Mouse (Mus musculus) kidney, embryonic 16.5 days (tissue): ENCODE results near the gene Nup62. TPM values are rescaled to one million over a fixed set of nuclear protein-coding genes. Genes with fewer than 3 reads are reported as not detected.

Experiments used
- ATAC-seq: fragments of 200-750 bp; cut with Nextera tagmentation; 2 replicates; pipeline ENCODE4 v1.8.0; 2017; ENCODE audit warnings: moderate TSS enrichment; ENCODE audit not compliant: low FRiP score, low TSS enrichment
- H3K27ac ChIP-seq: fragments of 300-500 bp; sonication (generic); 2 replicates; pipeline ENCODE4 v1.5.1; 2014; ENCODE audit warnings: low read length
- H3K27me3 ChIP-seq: fragments of 300-500 bp; sonication (generic); 2 replicates; pipeline ENCODE4 v1.6.1; 2014; ENCODE audit warnings: low read length, control low read depth, mixed read lengths; ENCODE audit not compliant: insufficient read depth
- H3K36me3 ChIP-seq: fragments of 300-500 bp; sonication (generic); 2 replicates; pipeline ENCODE4 v1.6.1; 2014; ENCODE audit warnings: low read length, control low read depth, mixed read lengths; ENCODE audit not compliant: insufficient read depth
- H3K4me1 ChIP-seq: fragments of 300-500 bp; sonication (generic); 2 replicates; pipeline ENCODE4 v1.6.1; 2014; ENCODE audit warnings: low read length, control low read depth, mixed read lengths; ENCODE audit not compliant: insufficient read depth
- H3K4me2 ChIP-seq: fragments of 300-500 bp; sonication (generic); replicated peaks from 2 replicates; pipeline ENCODE4 v1.6.1; 2014; ENCODE audit warnings: low read depth, low read length
- H3K4me3 ChIP-seq: fragments of 300-500 bp; sonication (generic); 2 replicates; pipeline ENCODE4 v1.5.1; 2014; ENCODE audit warnings: mild to moderate bottlenecking, low read length
- H3K9ac ChIP-seq: fragments of 300-500 bp; sonication (generic); replicated peaks from 2 replicates; pipeline ENCODE4 v1.6.1; 2014; ENCODE audit warnings: low read length
- H3K9me3 ChIP-seq: fragments of 300-500 bp; sonication (generic); 2 replicates; pipeline ENCODE4 v1.6.1; 2016; ENCODE audit warnings: low read length, control low read depth
- WGBS: fragments of 180-500 bp; shearing (Covaris S2); extraction: QIAGEN DNeasy Blood & Tissue Kit; methylation state at CpG from one replicate; pipeline ENCODE4 v1.1.7; 2014; 5-methylcytosine and 5-hydroxymethylcytosine counted together
- polyA plus RNA-seq: library from polyadenylated mRNA; unstranded; fragments of >200 nt; fragmentation: Nextera tagmentation; extraction: Ambion mirVana; gene quantifications from 2 replicates; pipeline ENCODE4 v1.2.1, GENCODE M21; 2015

Gene Nup62
- polyA plus RNA-seq, 1 experiment from 2014 or later: 99.9 TPM

- Histone ChIP-seq H3K27ac (no peak overlapping the region), H3K4me1 (peaks cover 58% of the 10 kb centered on the region), H3K27me3 (no peaks in the 10 kb centered on the region), H3K36me3 (peaks cover 17% of the 10 kb centered on the region), H3K4me2 (no peak overlapping the region), H3K9me3 (no peaks in the 10 kb centered on the region), H3K4me3 (no peak overlapping the region), H3K9ac (peak overlapping the region; percentile 20; the same call in 1 of the 2 replicates)
- 90% methylated on average over 12 of the region's 12 CpGs for WGBS
- no peak for ATAC-seq
Measured at GRCm38 (mm10) chr7:44851625-44852234, 35.8 kb downstream of the Nup62 start.

DNA sequence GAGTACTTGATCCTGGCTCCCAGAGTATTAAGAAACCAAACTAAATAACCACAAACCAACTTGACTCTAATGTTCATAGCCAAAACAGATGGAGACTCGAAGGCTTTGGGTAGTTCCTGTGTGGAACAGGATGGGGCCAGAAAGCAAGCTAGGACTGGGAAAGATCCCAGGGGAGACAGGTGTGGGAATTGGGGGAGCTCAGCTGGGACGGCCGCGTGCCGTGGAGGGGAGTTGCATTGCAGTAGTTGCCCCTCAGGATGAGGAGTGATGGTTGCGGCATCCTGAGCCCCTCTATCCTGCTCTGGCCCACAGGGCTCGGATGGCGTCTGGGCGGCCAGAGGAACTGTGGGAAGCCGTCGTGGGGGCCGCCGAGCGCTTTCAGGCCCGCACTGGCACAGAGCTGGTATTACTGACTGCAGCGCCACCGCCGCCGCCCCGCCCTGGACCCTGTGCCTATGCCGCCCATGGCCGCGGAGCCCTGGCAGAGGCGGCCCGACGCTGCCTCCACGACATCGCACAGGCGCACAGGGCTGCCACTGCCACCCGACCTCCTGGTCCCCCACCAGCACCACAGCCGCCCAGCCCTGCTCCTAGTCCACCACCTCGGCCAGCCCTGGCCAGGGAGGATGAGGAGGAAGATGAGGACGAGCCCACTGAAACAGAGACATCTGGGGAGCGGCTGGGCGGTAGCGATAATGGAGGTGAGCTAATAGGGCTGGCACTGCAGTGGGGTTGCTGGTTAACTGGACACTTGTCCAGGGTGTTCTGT is 36.6 kb downstream of the Nup62 start:
- Histone ChIP-seq H3K4me3 (no peak overlapping the region), H3K27ac (no peak overlapping the region), H3K9ac (no peak overlapping the region; the same call in 1 of the 2 replicates), H3K4me2 (no peak overlapping the region), H3K36me3 (peaks cover 15% of the 10 kb centered on the region; the same call in 1 of the 2 replicates), H3K4me1 (peaks cover 56% of the 10 kb centered on the region), H3K27me3 (no peaks in the 10 kb centered on the region), H3K9me3 (no peaks in the 10 kb centered on the region)
- WGBS: 87% methylated on average over 36 of the region's 36 CpGs
- no peak for ATAC-seq

DNA sequence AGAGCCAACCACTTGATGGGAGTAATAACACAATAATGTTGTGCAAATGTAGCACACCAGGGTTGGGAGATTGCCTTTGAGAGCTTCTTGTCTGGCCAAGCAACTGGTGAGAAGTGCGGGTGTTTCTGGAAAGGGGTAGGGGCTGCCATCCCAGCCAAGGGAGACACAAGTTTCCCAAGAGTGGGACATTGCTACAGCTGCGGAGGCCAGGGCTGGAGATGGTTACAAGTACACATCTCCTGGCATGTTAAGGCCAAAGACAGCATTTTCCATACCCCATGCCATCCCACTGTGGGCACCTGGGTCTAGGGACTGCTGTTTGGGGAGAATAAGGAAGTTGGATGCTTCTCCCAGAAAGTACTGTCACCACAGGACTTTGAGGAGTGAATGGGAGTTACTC is 37.2 kb downstream of the Nup62 start:
- Histone ChIP-seq H3K4me2 (0 out of 2 replicates have a peak overlapping the region, but pooled peaks have one; percentile 95), H3K4me1 (peaks cover 56% of the 10 kb centered on the region), H3K9ac (peak overlapping the region; percentile 77), H3K9me3 (no peaks in the 10 kb centered on the region), H3K36me3 (peaks cover 15% of the 10 kb centered on the region; the same call in 1 of the 2 replicates), H3K27me3 (no peaks in the 10 kb centered on the region), H3K27ac (peak overlapping the region; percentile 99), H3K4me3 (no peak overlapping the region; the same call in 1 of the 2 replicates)
- 92% methylated on average over 2 of the region's 2 CpGs for WGBS
- ATAC-seq: no peak

GRCm38 (mm10) chr7:44853596-44854355 is 37.9 kb downstream of the Nup62 start:
- H3K4me3 ChIP-seq: peak overlapping the region; percentile 60
- ATAC-seq: no peak
- peaks cover 15% of the 10 kb centered on the region; the same call in 1 of the 2 replicates for H3K36me3 ChIP-seq
- peaks cover 61% of the 10 kb centered on the region for H3K4me1 ChIP-seq
- peak overlapping the region; percentile 99 for H3K27ac ChIP-seq
- 24% methylated on average over 26 of the region's 26 CpGs for WGBS
- no peaks in the 10 kb centered on the region for H3K9me3 ChIP-seq
- H3K27me3 ChIP-seq: no peaks in the 10 kb centered on the region
- H3K4me2 ChIP-seq: peak overlapping the region; percentile 95
- peak overlapping the region; percentile 77 for H3K9ac ChIP-seq

DNA sequence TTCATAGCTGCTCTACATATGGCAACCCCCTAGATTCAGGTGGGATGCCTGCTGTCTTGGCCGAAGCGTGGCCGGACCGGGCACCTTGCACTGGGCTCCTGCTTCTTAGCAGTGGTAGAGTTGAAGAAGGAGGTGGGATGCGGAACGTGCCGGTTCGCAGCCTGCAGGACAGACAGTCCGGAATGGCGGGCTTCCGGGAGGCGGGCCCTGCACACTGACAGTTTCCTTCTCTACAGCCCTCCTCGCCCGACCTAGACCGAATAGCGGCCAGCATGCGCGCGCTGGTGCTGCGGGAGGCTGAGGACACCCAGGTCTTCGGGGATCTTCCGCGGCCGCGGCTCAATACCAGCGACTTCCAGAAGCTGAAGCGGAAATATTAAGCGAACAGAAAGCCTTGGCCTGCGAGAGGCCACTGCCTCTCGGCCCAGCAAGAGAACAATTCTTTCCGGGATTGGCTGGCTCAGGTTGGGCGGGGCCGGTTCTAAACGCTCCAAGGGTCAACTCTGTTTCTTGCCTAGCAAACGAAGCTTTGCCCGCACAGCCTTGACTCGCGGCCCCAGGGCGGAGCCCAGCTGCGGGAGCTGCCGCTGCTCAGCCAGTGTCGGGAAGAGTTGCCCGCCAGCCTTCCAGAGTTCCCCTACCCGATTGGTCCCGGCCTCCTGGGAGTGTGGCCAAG is 38.6 kb downstream of the Nup62 start:
- Histone ChIP-seq H3K36me3 (peaks cover 15% of the 10 kb centered on the region; the same call in 1 of the 2 replicates), H3K4me3 (peak overlapping the region; percentile 60), H3K9ac (peak overlapping the region; percentile 77), H3K4me2 (peak overlapping the region; percentile 95), H3K27ac (peak overlapping the region; percentile 99), H3K9me3 (no peaks in the 10 kb centered on the region), H3K4me1 (peaks cover 61% of the 10 kb centered on the region), H3K27me3 (no peaks in the 10 kb centered on the region)
- peak; percentile 69 for ATAC-seq
- 1% methylated on average over 45 of the region's 45 CpGs for WGBS

DNA sequence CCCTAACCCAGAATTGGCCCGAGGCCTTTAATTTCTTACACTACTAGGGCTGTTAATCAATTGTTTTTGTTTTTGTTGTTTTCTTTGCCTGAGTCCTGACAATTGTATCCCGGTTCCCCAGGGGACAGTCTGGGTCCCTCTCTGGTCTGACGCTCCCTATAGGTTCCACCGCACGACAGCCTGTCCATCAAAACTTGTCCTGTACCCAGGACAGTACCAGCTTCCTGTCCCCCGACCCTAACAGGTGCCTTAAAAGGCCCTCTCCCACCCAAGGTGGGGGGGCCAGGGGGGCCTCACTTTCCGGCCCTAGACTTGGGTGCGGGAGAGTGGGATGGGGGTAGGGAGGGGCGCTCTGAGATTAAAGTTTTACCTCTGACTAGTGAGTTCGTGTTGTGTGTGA is 39.1 kb downstream of the Nup62 start:
- Histone ChIP-seq H3K9ac (peak overlapping the region; percentile 77), H3K4me1 (peaks cover 61% of the 10 kb centered on the region), H3K4me3 (peak overlapping the region; percentile 60), H3K36me3 (peaks cover 15% of the 10 kb centered on the region; the same call in 1 of the 2 replicates), H3K27me3 (no peaks in the 10 kb centered on the region), H3K9me3 (no peaks in the 10 kb centered on the region), H3K27ac (peak overlapping the region; percentile 99), H3K4me2 (peak overlapping the region; percentile 95)
- WGBS: 26% methylated on average over 10 of the region's 10 CpGs
- no peak for ATAC-seq

- 64% methylated on average over 9 of the region's 9 CpGs for WGBS
- Histone ChIP-seq H3K4me3 (peak overlapping the region; percentile 86), H3K27ac (peak overlapping the region; percentile 95), H3K27me3 (no peaks in the 10 kb centered on the region), H3K36me3 (peaks cover 16% of the 10 kb centered on the region; the same call in 1 of the 2 replicates), H3K4me2 (peak overlapping the region; percentile 93), H3K9me3 (no peaks in the 10 kb centered on the region), H3K9ac (peak overlapping the region; percentile 90; the same call in 1 of the 2 replicates), H3K4me1 (peaks cover 57% of the 10 kb centered on the region)
- no peak for ATAC-seq
Measured at GRCm38 (mm10) chr7:44856265-44856916, 40.5 kb downstream of the Nup62 start.

- peak within 1 kb of the TSS; percentile 90 for H3K9ac ChIP-seq
- H3K27me3 ChIP-seq: no peaks in the 10 kb centered on the region
- peak within 1 kb of the TSS; percentile 93 for H3K4me2 ChIP-seq
- peaks cover 18% of the 10 kb centered on the region; the same call in 1 of the 2 replicates for H3K36me3 ChIP-seq
- peak; percentile 5; the same call in 1 of the 2 replicates for ATAC-seq
- peaks cover 57% of the 10 kb centered on the region for H3K4me1 ChIP-seq
- no peaks in the 10 kb centered on the region for H3K9me3 ChIP-seq
- H3K4me3 ChIP-seq: peak within 1 kb of the TSS; percentile 86
- WGBS: under 1% methylated on average over 32 of the region's 32 CpGs
- H3K27ac ChIP-seq: peak within 1 kb of the TSS; percentile 95
Measured at GRCm38 (mm10) chr7:44857042-44857552, 41.2 kb downstream of the Nup62 start, which contains the start of gene Pnkp. Gene Pnkp, plus strand, starts transcription at chr7:44857139.
